Mouse (Mus musculus) left cerebral cortex, postnatal 14 days (tissue): Measurements from ENCODE around the gene Mif. TPM values are rescaled to one million over a fixed set of nuclear protein-coding genes. Genes with fewer than 3 reads are reported as not detected.
"Not testable (repeated sequence)": the region's sequence is repeated elsewhere in the genome, so short reads cannot be mapped to it uniquely, and the experiment has no call there.

Source experiments
- DNase-seq, 2 experiments: peaks; one replicate each; pipeline ENCODE4 v3.0.0; 2021 to 2022; ENCODE audit warnings: low spot score in 2 of 2, mixed read lengths in 1 of 2
- intact Hi-C: fragments of 180-260 bp; cut with DNase I; formaldehyde crosslinking; loops from one replicate; pipeline ENCODE4 v1.15.1; 2025
- long read RNA-seq, 2 experiments: library from polyadenylated mRNA; stranded (forward); transcript quantifications; one replicate each; pipeline ENCODE4 v2.0.0; 2021
- total RNA-seq, 2 experiments: library from RNA; stranded (reverse); gene quantifications; 2 replicates each; pipeline ENCODE4 v1.2.3; 2021

The Mif gene
- total RNA-seq: 100 to 1,000 TPM; 690 to 714 TPM
- long read RNA-seq, experiment 1, transcript Mif-202 (2 exons, 600 nt): minor isoform, 7 of 384 reads
- long read RNA-seq, experiment 1, transcript Mif-201 (3 exons, 544 nt): major isoform, 375 of 384 reads
- long read RNA-seq, experiment 1, partial matches to known transcripts: 2 of 384 reads
- long read RNA-seq, experiment 1, other reads (novel, unspliced or antisense): 0 of 384 reads
- long read RNA-seq, experiment 2, transcript Mif-202 (2 exons, 600 nt): minor isoform, 9 of 272 reads
- long read RNA-seq, experiment 2, transcript Mif-201 (3 exons, 544 nt): major isoform, 262 of 272 reads
- long read RNA-seq, experiment 2, partial matches to known transcripts: 0 of 272 reads
- long read RNA-seq, experiment 2, other reads (novel, unspliced or antisense): 1 of 272 reads

- intact Hi-C loops: loop anchor here (5.0 kb wide), 1 partner anchor 223 kb away; no protein-coding TSS in a partner anchor
- peak; percentile 76 to 84 for DNase-seq
Observed at GRCm38 (mm10) chr10:75859786-75860470, at the start of gene Mif. TSS of gene Mif (minus strand) at chr10:75860240.

- no peak for DNase-seq
- intact Hi-C loops: no loop called here
Observed at GRCm38 (mm10) chr10:75906882-75907281, 46.8 kb upstream of the Mif start.

- intact Hi-C loops: no loop called here
- DNase-seq: no peak
Observed at GRCm38 (mm10) chr10:75904391-75904790, 44.4 kb upstream of the Mif start.

GRCm38 (mm10) chr10:75898846-75899245 is 38.8 kb upstream of the Mif start:
- intact Hi-C loops: no loop called here
- DNase-seq: no peak

GRCm38 (mm10) chr10:75898039-75898564 is 38.1 kb upstream of the Mif start:
- intact Hi-C loops: no loop called here
- no peak for DNase-seq

GRCm38 (mm10) chr10:75897373-75897772 is 37.3 kb upstream of the Mif start:
- intact Hi-C loops: loop anchor here (1.0 kb wide), 1 partner anchor 54 kb away; no protein-coding TSS in a partner anchor
- peak; percentile 78 to 86 for DNase-seq

- intact Hi-C loops: no loop called here
Observed at GRCm38 (mm10) chr10:75896208-75896607, 36.2 kb upstream of the Mif start.

GRCm38 (mm10) chr10:75895730-75896129 is 35.7 kb upstream of the Mif start:
- intact Hi-C loops: no loop called here
- DNase-seq: no peak

More at GRCm38 (mm10) chr10:75896208-75896607, 36.2 kb upstream of the Mif start:
- peak; percentile 42 to 70 for DNase-seq

GRCm38 (mm10) chr10:75894601-75895000 is 34.6 kb upstream of the Mif start:
- intact Hi-C loops: no loop called here
- DNase-seq: no peak

GRCm38 (mm10) chr10:75893089-75893750 is 33.2 kb upstream of the Mif start, which contains the start of gene Derl3:
TSS of gene Derl3 (plus strand) at chr10:75893413.
- intact Hi-C loops: no loop called here
- peak; percentile 96 to 99 for DNase-seq

GRCm38 (mm10) chr10:75889406-75890153 is 29.5 kb upstream of the Mif start:
- DNase-seq: no peak
- intact Hi-C loops: no loop called here

GRCm38 (mm10) chr10:75887504-75887903 is 27.5 kb upstream of the Mif start:
- intact Hi-C loops, DNase-seq: not testable (repeated sequence)

- DNase-seq: no peak
- intact Hi-C loops: no loop called here
Observed at GRCm38 (mm10) chr10:75884742-75885141, 24.7 kb upstream of the Mif start.

GRCm38 (mm10) chr10:75883232-75883552 is 23.2 kb upstream of the Mif start:
- intact Hi-C loops: loop anchor here (1.0 kb wide), 1 partner anchor 68 kb away; no protein-coding TSS in a partner anchor

GRCm38 (mm10) chr10:75882433-75883231 is 22.6 kb upstream of the Mif start:
- no peak for DNase-seq
- intact Hi-C loops: loop anchor here (1.0 kb wide), 1 partner anchor 69 kb away; no protein-coding TSS in a partner anchor

More at GRCm38 (mm10) chr10:75883232-75883552, 23.2 kb upstream of the Mif start:
- peak; percentile 84 to 97 for DNase-seq

- no peak for DNase-seq
- intact Hi-C loops: no loop called here
Observed at GRCm38 (mm10) chr10:75881578-75882432, 21.8 kb upstream of the Mif start.
